ENCODE assay signal across 8 mouse cellular contexts in genomic region chr5:100819568-100820480, GRCm38 (mm10). TPM values are rescaled to one million over a fixed set of nuclear protein-coding genes. Genes with fewer than 3 reads are reported as not detected.
DNase-seq lines count a peak whose midpoint lies in the region; ATAC-seq and TF ChIP-seq lines count a peak whose summit lies in the region.

No protein-coding gene starts in this region.

- no peaks in the 10 kb centered on the region; the same call in 1 of the 2 replicates for H3K36me3 ChIP-seq in embryonic facial prominence, embryonic 11.5 days (replicated peaks; ENCODE audit: control insufficient read depth, insufficient read depth, low read depth, low read length)
- H3K36me3 ChIP-seq in intestine, postnatal 0 days (ENCODE audit: control insufficient read depth, insufficient read depth), result peaks cover 4% of the 10 kb centered on the region; the same call in 1 of the 2 replicates
- peaks cover 30% of the 10 kb centered on the region for H3K36me3 ChIP-seq in midbrain, embryonic 10.5 days

- H3K9me3 ChIP-seq in embryonic facial prominence, embryonic 11.5 days (replicated peaks; ENCODE audit: control insufficient read depth, low read length), result no peaks in the 10 kb centered on the region
- no peaks in the 10 kb centered on the region for H3K9me3 ChIP-seq in intestine, postnatal 0 days (ENCODE audit: control insufficient read depth)
- H3K9me3 ChIP-seq in midbrain, embryonic 10.5 days (replicated peaks), result no peaks in the 10 kb centered on the region

- H3K9ac ChIP-seq in embryonic facial prominence, embryonic 11.5 days (replicated peaks; ENCODE audit: low read length), result peak overlapping the region; percentile 98
- H3K9ac ChIP-seq in intestine, postnatal 0 days (ENCODE audit: low read depth, low read length), result peak overlapping the region; percentile 78

- WGBS in embryonic facial prominence, embryonic 11.5 days, result 28% methylated on average over 16 of the region's 16 CpGs
- 37% methylated on average over 16 of the region's 16 CpGs for WGBS in intestine, postnatal 0 days
- WGBS in midbrain, embryonic 10.5 days, result 32% methylated on average over 16 of the region's 16 CpGs

- no peak for ATAC-seq in embryonic facial prominence, embryonic 11.5 days (replicated peaks; ENCODE audit: insufficient number of reproducible peaks, low FRiP score, low TSS enrichment, low read depth)
- no peak for ATAC-seq in intestine, postnatal 0 days
- ATAC-seq in monocyte, adult 5-6 weeks (replicated peaks; ENCODE audit: insufficient number of reproducible peaks, low FRiP score, low TSS enrichment, poor library complexity, severe bottlenecking), result no peak

- no peaks in the 10 kb centered on the region for H3K4me1 ChIP-seq in embryonic facial prominence, embryonic 11.5 days (ENCODE audit: control insufficient read depth, insufficient read depth, low read length)
- H3K4me1 ChIP-seq in intestine, postnatal 0 days (replicated peaks; ENCODE audit: control insufficient read depth, insufficient read depth, low read length), result no peaks in the 10 kb centered on the region
- H3K4me1 ChIP-seq in midbrain, embryonic 10.5 days, result peaks cover 15% of the 10 kb centered on the region

- H3K4me3 ChIP-seq in embryonic facial prominence, embryonic 11.5 days (ENCODE audit: low read depth, low read length), result peak overlapping the region; percentile 81
- peak overlapping the region; percentile 71 for H3K4me3 ChIP-seq in intestine, postnatal 0 days (ENCODE audit: low read depth, low read length)
- peak overlapping the region; percentile 92 for H3K4me3 ChIP-seq in midbrain, embryonic 10.5 days

- peak overlapping the region; percentile 86 for H3K4me2 ChIP-seq in embryonic facial prominence, embryonic 11.5 days (ENCODE audit: low read depth, low read length)
- peak overlapping the region; percentile 78 for H3K4me2 ChIP-seq in intestine, postnatal 0 days (replicated peaks; ENCODE audit: low read depth)

- H3K27ac ChIP-seq in embryonic facial prominence, embryonic 11.5 days (replicated peaks; ENCODE audit: low read depth, low read length), result no peak overlapping the region; the same call in 1 of the 2 replicates
- no peak overlapping the region for H3K27ac ChIP-seq in intestine, postnatal 0 days (ENCODE audit: low read depth, low read length)
- peak overlapping the region; percentile 98 for H3K27ac ChIP-seq in midbrain, embryonic 10.5 days (replicated peaks)

- TF ChIP-seq CTCF in intestine, postnatal 0 days (IDR thresholded peaks at IDR 0.05; ENCODE audit: low read depth), result peak; percentile 55

- DNase-seq in 3T3-L1 (ENCODE audit: low read depth, low spot score), result peak; percentile 66
- peak; percentile 40 for DNase-seq in CD4-positive helper T cell, adult 2 months (ENCODE audit: low read depth, low spot score)
- peak; percentile 35 for DNase-seq in embryonic facial prominence, embryonic 11.5 days (ENCODE audit: low spot score)
- DNase-seq in midbrain, embryonic 10.5 days (ENCODE audit: low spot score), result no peak
- no peak for DNase-seq in adrenal gland, adult 2 months
- no peak for DNase-seq in ovary, postnatal 10 days (ENCODE audit: low spot score)

- H3K27me3 ChIP-seq in embryonic facial prominence, embryonic 11.5 days (ENCODE audit: control insufficient read depth, insufficient read depth, low read length), result no peaks in the 10 kb centered on the region
- no peaks in the 10 kb centered on the region for H3K27me3 ChIP-seq in intestine, postnatal 0 days (replicated peaks; ENCODE audit: control insufficient read depth, insufficient read depth, low read length)
- no peaks in the 10 kb centered on the region for H3K27me3 ChIP-seq in midbrain, embryonic 10.5 days (ENCODE audit: low read depth, poor library complexity, severe bottlenecking)

RNA-seq across cellular contexts. Expression of gene Abraxas1, which starts 0.9 kb away (rescaled TPM):
- 25.2 and 33.4 TPM in 2 replicates for polyA plus RNA-seq in embryonic facial prominence, embryonic 11.5 days (2014; fragmentation: Nextera tagmentation; extraction: Ambion mirVana)
- 10.6 and 12.5 TPM in 2 replicates for polyA plus RNA-seq in intestine, postnatal 0 days (2015; fragmentation: Nextera tagmentation; extraction: Ambion mirVana)
- polyA plus RNA-seq in midbrain, embryonic 10.5 days (2016; fragmentation: Nextera tagmentation; extraction: Ambion mirVana), result 30.5 and 32.3 TPM in 2 replicates
- 13.2 to 47.0 TPM (median 14.1 TPM) in 3 replicates for total RNA-seq in monocyte, adult 5-6 weeks (2017)
- 10 to 100 TPM; 11.6 to 14.0 TPM for total RNA-seq in adrenal gland, adult 2 months (2021)
- polyA plus RNA-seq in adrenal gland, adult 2 months (2012; rRNA removed), result 1.8 and 2.4 TPM in 2 replicates

RNA-seq across cellular contexts. Expression of gene Mrps18c, which starts 21.4 kb away (rescaled TPM):
- 178 TPM in 2 replicates for polyA plus RNA-seq in embryonic facial prominence, embryonic 11.5 days (2014; fragmentation: Nextera tagmentation; extraction: Ambion mirVana)
- polyA plus RNA-seq in intestine, postnatal 0 days (2015; fragmentation: Nextera tagmentation; extraction: Ambion mirVana), result 195 and 203 TPM in 2 replicates
- polyA plus RNA-seq in midbrain, embryonic 10.5 days (2016; fragmentation: Nextera tagmentation; extraction: Ambion mirVana), result 198 and 202 TPM in 2 replicates
- 84.3 to 144 TPM (median 142 TPM) in 3 replicates for total RNA-seq in monocyte, adult 5-6 weeks (2017)
- 10 to 100 TPM; 86.0 to 97.4 TPM for total RNA-seq in adrenal gland, adult 2 months (2021)
- polyA plus RNA-seq in adrenal gland, adult 2 months (2012; rRNA removed), result 5.2 and 5.4 TPM in 2 replicates

RNA-seq across cellular contexts. Expression of gene Helq, which starts 21.4 kb away (rescaled TPM):
- polyA plus RNA-seq in embryonic facial prominence, embryonic 11.5 days (2014; fragmentation: Nextera tagmentation; extraction: Ambion mirVana), result 17.6 and 21.6 TPM in 2 replicates
- polyA plus RNA-seq in intestine, postnatal 0 days (2015; fragmentation: Nextera tagmentation; extraction: Ambion mirVana), result 6.7 and 7.4 TPM in 2 replicates
- polyA plus RNA-seq in midbrain, embryonic 10.5 days (2016; fragmentation: Nextera tagmentation; extraction: Ambion mirVana), result 23.7 and 24.6 TPM in 2 replicates
- 10.3 to 17.1 TPM (median 11.7 TPM) in 3 replicates for total RNA-seq in monocyte, adult 5-6 weeks (2017)
- 10 to 100 TPM in 1 of 2 experiments, 1 to 10 TPM in 1; 6.7 to 10.4 TPM for total RNA-seq in adrenal gland, adult 2 months (2021)
- 2.7 and 4.0 TPM in 2 replicates for polyA plus RNA-seq in adrenal gland, adult 2 months (2012; rRNA removed)

RNA-seq across cellular contexts. Expression of gene Gpat3, which starts 25.7 kb away (rescaled TPM):
- polyA plus RNA-seq in embryonic facial prominence, embryonic 11.5 days (2014; fragmentation: Nextera tagmentation; extraction: Ambion mirVana), result 0.46 and 0.99 TPM in 2 replicates
- polyA plus RNA-seq in intestine, postnatal 0 days (2015; fragmentation: Nextera tagmentation; extraction: Ambion mirVana), result 41.7 and 47.6 TPM in 2 replicates
- polyA plus RNA-seq in midbrain, embryonic 10.5 days (2016; fragmentation: Nextera tagmentation; extraction: Ambion mirVana), result 0.73 and 1.1 TPM in 2 replicates
- 0.87 to 2.1 TPM (median 1.6 TPM) in 3 replicates for total RNA-seq in monocyte, adult 5-6 weeks (2017)
- total RNA-seq in adrenal gland, adult 2 months (2021), result 10 to 100 TPM; 10.5 to 37.6 TPM
- polyA plus RNA-seq in adrenal gland, adult 2 months (2012; rRNA removed), result 2.0 and 4.7 TPM in 2 replicates

Comparison
In these comparisons a context has a peak if more than half of its experiments do, and no peak if none do; other contexts are left out.
1. DNase-seq: peak in 3T3-L1 (single experiment), CD4-positive helper T cell, adult 2 months (single experiment) and embryonic facial prominence, embryonic 11.5 days (single experiment); none in midbrain, embryonic 10.5 days (single experiment), adrenal gland, adult 2 months (single experiment) and ovary, postnatal 10 days (single experiment).
2. RNA of gene Mrps18c, which starts 21.4 kb away (polyA plus RNA-seq): 195 to 203 TPM in intestine, postnatal 0 days, 198 to 202 TPM in midbrain, embryonic 10.5 days and 178 TPM in embryonic facial prominence, embryonic 11.5 days; 5.2 to 5.4 TPM in adrenal gland, adult 2 months; every median in the first group is over 10 times any median in the second.
3. Peak in every context shown above with its lines, with median percentiles within 50 percentile points of each other: H3K4me3 ChIP-seq.